Mouse (Mus musculus): ENCODE measurements around the gene Parp6.

DNA sequence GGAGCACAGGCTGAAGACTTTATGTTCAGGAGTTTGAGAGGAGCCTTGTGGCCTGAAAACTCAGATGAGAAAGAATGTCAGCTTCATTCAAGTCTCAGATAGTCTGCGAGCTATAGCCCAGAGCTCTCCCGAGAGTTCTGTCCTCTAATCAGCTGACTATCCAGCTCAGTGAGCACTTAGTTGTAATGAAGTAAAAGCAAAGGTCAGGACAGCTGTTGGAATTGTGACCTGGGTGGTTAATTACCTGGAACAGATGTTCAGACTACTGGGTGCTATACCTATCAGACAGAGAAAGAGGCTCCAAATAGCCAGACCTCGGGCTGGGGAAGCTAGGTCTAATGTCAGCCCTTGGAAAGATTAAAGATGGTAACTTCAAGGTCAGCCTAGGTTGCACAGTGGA is 46.9 kb downstream of the Parp6 start:
- TF ChIP-seq POLR2A (IDR thresholded peaks at IDR 0.05; ENCODE audit: extremely low read depth, insufficient read depth, low read length) = no peak
- no peak for TF ChIP-seq CTCF (IDR thresholded peaks at IDR 0.05; ENCODE audit: low read depth, low read length)

Data from liver, adult 2 months (tissue).